Mouse (Mus musculus): ENCODE measurements at regions not wholly inside any gene's neighbourhood (a gene's known extent, or its start where the extent isn't known, plus 50 kb on each side); places are given as distances from the start of the nearest gene placed in this dataset.
"Not testable (repeated sequence)": the region's sequence is repeated elsewhere in the genome, so short reads cannot be mapped to it uniquely, and the experiment has no call there.

DNA sequence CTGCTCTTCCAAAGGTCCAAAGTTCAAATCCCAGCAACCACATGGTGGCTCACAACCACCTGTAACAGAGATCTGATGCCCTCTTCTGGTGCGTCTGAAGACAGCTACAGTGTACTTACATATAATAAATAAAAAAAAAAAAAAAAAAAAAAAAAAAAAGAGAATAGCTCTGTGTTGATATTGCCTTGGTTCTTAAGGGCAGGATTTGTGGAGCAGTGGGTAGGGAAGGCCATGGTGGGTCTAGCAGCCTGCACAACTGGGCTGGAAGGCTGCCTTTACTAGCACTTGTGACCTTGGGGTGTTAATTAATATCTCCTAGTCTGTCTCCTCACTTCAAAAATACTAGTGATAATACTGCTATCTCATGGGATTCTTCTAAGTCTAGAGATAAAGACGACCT, 147.7 kb downstream of the Phlda1 start:
- TF ChIP-seq CTCF, EP300 (IDR thresholded peaks at IDR 0.05): not testable (repeated sequence)

All from lung, postnatal 0 days (tissue).